ENCODE assay signal across 15 mouse cellular contexts in genomic region chr1:73644394-73644793, GRCm38 (mm10).
DNase-seq lines count a peak whose midpoint lies in the region; ATAC-seq and TF ChIP-seq lines count a peak whose summit lies in the region.
"Had no signal": no experiment of that assay in that cellular context is flagged by ENCODE, and none has a peak within 500 bp of the region (broad histone marks: within the 10 kb centered on the region; RNA-seq: fewer than 3 reads in every experiment).

No protein-coding gene starts in this region.

- no peak overlapping the region for H3K4me2 ChIP-seq in midbrain, embryonic 16.5 days (ENCODE audit: low read length)
- no peak overlapping the region for H3K4me2 ChIP-seq in kidney, postnatal 0 days (ENCODE audit: low read length)
- no peak overlapping the region for H3K4me2 ChIP-seq in liver, postnatal 0 days (ENCODE audit: low read depth, low read length)
- no peak overlapping the region for H3K4me2 ChIP-seq in neural tube, embryonic 15.5 days

- DNase-seq in midbrain, embryonic 10.5 days (ENCODE audit: low spot score): no peak
- peak; percentile 18 to 20 for DNase-seq in heart, postnatal 36 days
- DNase-seq in kidney, postnatal 0 days (ENCODE audit: low spot score): peak; percentile 79
- DNase-seq in layer of hippocampus, adult 11-12 months (ENCODE audit: low spot score): no peak
- no peak for DNase-seq in liver, postnatal 0 days
- DNase-seq in adrenal gland, adult 8-10 months: no peak
- DNase-seq: cerebellum, adult 9-11 months; gastrocnemius, postnatal 36 days; lung, postnatal 36 days; retina, postnatal 1 day had no signal

- 78% methylated on average over 5 of the region's 5 CpGs for WGBS in midbrain, embryonic 10.5 days
- WGBS in midbrain, embryonic 16.5 days: 76% methylated on average over 5 of the region's 5 CpGs
- 51% methylated on average over 5 of the region's 5 CpGs for WGBS in kidney, postnatal 0 days
- WGBS in liver, postnatal 0 days (ENCODE audit: insufficient replicate concordance): 66% methylated on average over 5 of the region's 5 CpGs
- WGBS in neural tube, embryonic 15.5 days: 82% methylated on average over 5 of the region's 5 CpGs

- TF ChIP-seq EP300 in liver, postnatal 0 days (IDR thresholded peaks at IDR 0.05; ENCODE audit: low read depth): no peak

- no peaks in the 10 kb centered on the region for H3K36me3 ChIP-seq in midbrain, embryonic 10.5 days
- H3K36me3 ChIP-seq in midbrain, embryonic 16.5 days (ENCODE audit: control insufficient read depth, insufficient read depth, low read length): no peaks in the 10 kb centered on the region
- no peaks in the 10 kb centered on the region for H3K36me3 ChIP-seq in kidney, postnatal 0 days (ENCODE audit: insufficient read depth, low read length)
- no peaks in the 10 kb centered on the region for H3K36me3 ChIP-seq in liver, postnatal 0 days (replicated peaks; ENCODE audit: insufficient read depth, low read length)
- no peaks in the 10 kb centered on the region for H3K36me3 ChIP-seq in neural tube, embryonic 15.5 days

- H3K9me3 ChIP-seq in midbrain, embryonic 10.5 days (replicated peaks): no peaks in the 10 kb centered on the region
- H3K9me3 ChIP-seq in midbrain, embryonic 16.5 days (replicated peaks; ENCODE audit: control insufficient read depth, low read length, poor library complexity, severe bottlenecking): no peaks in the 10 kb centered on the region
- no peaks in the 10 kb centered on the region for H3K9me3 ChIP-seq in kidney, postnatal 0 days (replicated peaks; ENCODE audit: low read length)
- H3K9me3 ChIP-seq in liver, postnatal 0 days (ENCODE audit: low read length): no peaks in the 10 kb centered on the region
- no peaks in the 10 kb centered on the region for H3K9me3 ChIP-seq in neural tube, embryonic 15.5 days (replicated peaks)

- peaks cover 57% of the 10 kb centered on the region for H3K4me1 ChIP-seq in midbrain, embryonic 10.5 days
- 0 out of 2 replicates have a peak, but pooled peaks cover 3% of the 10 kb centered on the region for H3K4me1 ChIP-seq in midbrain, embryonic 16.5 days (ENCODE audit: control insufficient read depth, insufficient read depth, low read length)
- H3K4me1 ChIP-seq in kidney, postnatal 0 days (replicated peaks; ENCODE audit: insufficient read depth, low read length): peaks cover 12% of the 10 kb centered on the region
- no peaks in the 10 kb centered on the region for H3K4me1 ChIP-seq in liver, postnatal 0 days (ENCODE audit: insufficient read depth)
- H3K4me1 ChIP-seq in neural tube, embryonic 15.5 days: peaks cover 10% of the 10 kb centered on the region; the same call in 1 of the 2 replicates

- peak overlapping the region; percentile 77 for H3K27ac ChIP-seq in midbrain, embryonic 10.5 days (replicated peaks)
- no peak overlapping the region for H3K27ac ChIP-seq in midbrain, embryonic 16.5 days (ENCODE audit: low read length)
- peak overlapping the region; percentile 70; the same call in 1 of the 2 replicates for H3K27ac ChIP-seq in kidney, postnatal 0 days
- H3K27ac ChIP-seq in liver, postnatal 0 days (ENCODE audit: low read depth): no peak overlapping the region
- no peak overlapping the region for H3K27ac ChIP-seq in neural tube, embryonic 15.5 days (replicated peaks)
- H3K27ac ChIP-seq: layer of hippocampus, adult 2 months had no signal

- intact Hi-C loops in heart, postnatal 36 days (cut with DNase I): loop anchor here (10.0 kb wide), 1 partner anchor 450 kb away; no protein-coding TSS in a partner anchor

- no peak for TF ChIP-seq CTCF in kidney, postnatal 0 days (IDR thresholded peaks at IDR 0.05; ENCODE audit: low read depth)
- no peak for TF ChIP-seq CTCF in liver, postnatal 0 days (IDR thresholded peaks at IDR 0.05; ENCODE audit: low read depth)

- H3K27me3 ChIP-seq in midbrain, embryonic 10.5 days (ENCODE audit: low read depth, poor library complexity, severe bottlenecking): no peaks in the 10 kb centered on the region
- H3K27me3 ChIP-seq in midbrain, embryonic 16.5 days (ENCODE audit: control insufficient read depth, insufficient read depth, low read depth, low read length): no peaks in the 10 kb centered on the region
- H3K27me3 ChIP-seq in kidney, postnatal 0 days (ENCODE audit: insufficient read depth, low read length): no peaks in the 10 kb centered on the region
- H3K27me3 ChIP-seq in liver, postnatal 0 days (ENCODE audit: insufficient read depth, low read length): no peaks in the 10 kb centered on the region
- no peaks in the 10 kb centered on the region for H3K27me3 ChIP-seq in neural tube, embryonic 15.5 days (replicated peaks)

- ATAC-seq in midbrain, embryonic 16.5 days: no peak
- no peak for ATAC-seq in kidney, postnatal 0 days (replicated peaks; ENCODE audit: low FRiP score, low read depth)
- no peak for ATAC-seq in liver, postnatal 0 days
- ATAC-seq in neural tube, embryonic 15.5 days (ENCODE audit: low FRiP score): no peak
- ATAC-seq: CD4-positive, CD25-positive, alpha-beta regulatory T cell, adult 4 months had no signal

- H3K9ac ChIP-seq in midbrain, embryonic 16.5 days (ENCODE audit: low read depth, low read length): no peak overlapping the region
- no peak overlapping the region for H3K9ac ChIP-seq in kidney, postnatal 0 days (ENCODE audit: low read depth, low read length)
- H3K9ac ChIP-seq in liver, postnatal 0 days (replicated peaks): no peak overlapping the region
- H3K9ac ChIP-seq in neural tube, embryonic 15.5 days (replicated peaks): no peak overlapping the region

- H3K4me3 ChIP-seq in midbrain, embryonic 10.5 days: no peak overlapping the region
- no peak overlapping the region for H3K4me3 ChIP-seq in midbrain, embryonic 16.5 days (ENCODE audit: low read depth, low read length)
- H3K4me3 ChIP-seq in kidney, postnatal 0 days (replicated peaks; ENCODE audit: low read depth, low read length): no peak overlapping the region
- H3K4me3 ChIP-seq in liver, postnatal 0 days (ENCODE audit: low read depth, low read length): no peak overlapping the region
- no peak overlapping the region for H3K4me3 ChIP-seq in neural tube, embryonic 15.5 days (replicated peaks)
- H3K4me3 ChIP-seq: layer of hippocampus, adult 2 months; myocyte had no signal

Comparison
In these comparisons a context has a peak if more than half of its experiments do, and no peak if none do; other contexts are left out.
1. H3K27ac ChIP-seq: peak in midbrain, embryonic 10.5 days (single experiment) and kidney, postnatal 0 days (single experiment); none in midbrain, embryonic 16.5 days (single experiment), liver, postnatal 0 days (single experiment) and neural tube, embryonic 15.5 days (single experiment).
2. DNase-seq: peak in heart, postnatal 36 days (2 of 2) and kidney, postnatal 0 days (single experiment); none in midbrain, embryonic 10.5 days (single experiment), layer of hippocampus, adult 11-12 months (single experiment), liver, postnatal 0 days (single experiment) and adrenal gland, adult 8-10 months (single experiment).